9 mouse cellular contexts compared by ENCODE assay signal in the genomic region with DNA sequence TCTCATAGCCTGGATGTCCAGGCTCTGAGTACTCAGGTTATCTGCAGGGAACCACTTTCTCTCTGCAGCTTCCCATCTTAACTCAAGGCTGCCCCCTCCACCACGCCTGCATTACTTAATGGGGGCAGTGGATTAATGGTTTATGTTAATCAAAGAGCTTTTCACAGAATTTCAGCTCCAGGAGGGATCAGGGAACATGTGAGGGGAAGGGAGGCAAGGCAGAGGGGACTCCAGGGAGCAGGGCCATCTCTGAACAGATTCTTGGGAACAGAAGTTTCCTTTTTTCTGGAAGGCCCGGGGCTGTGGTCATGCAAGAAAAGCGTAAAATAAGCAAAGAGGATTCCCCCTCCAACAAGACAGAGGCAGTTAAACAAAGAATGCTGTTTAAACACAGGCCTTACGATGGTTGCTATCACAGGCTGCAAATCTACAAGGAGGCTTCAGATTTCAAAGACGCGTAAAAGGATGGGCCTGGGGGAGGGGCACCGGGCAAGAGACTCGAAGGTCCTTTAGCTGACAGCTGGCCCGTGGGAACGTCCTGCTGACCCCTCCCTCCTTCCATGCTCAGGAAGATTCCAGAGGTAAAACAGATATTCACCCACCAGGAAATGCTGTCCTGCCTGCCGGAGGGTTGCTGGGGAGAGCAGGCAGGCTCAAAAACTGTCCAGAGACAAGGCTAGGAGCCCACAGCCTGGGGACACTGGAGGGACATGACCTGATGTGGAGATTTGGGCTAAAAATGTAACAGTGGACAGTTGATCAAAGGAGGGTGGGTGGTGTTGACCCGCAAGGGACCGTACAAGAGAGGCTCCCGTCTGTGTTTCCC.
DNase-seq lines count a peak whose midpoint lies in the region; ATAC-seq and TF ChIP-seq lines count a peak whose summit lies in the region.
"Had no signal": no experiment of that assay in that cellular context is flagged by ENCODE, and none has a peak within 500 bp of the region (broad histone marks: within the 10 kb centered on the region; RNA-seq: fewer than 3 reads in every experiment).

No protein-coding gene starts in this region.

- ATAC-seq in lung, embryonic 14.5 days (ENCODE audit: insufficient read depth) = peak; percentile 26; the same call in 1 of the 2 replicates
- no peak for ATAC-seq in embryonic facial prominence, embryonic 13.5 days (ENCODE audit: insufficient number of reproducible peaks, insufficient read depth, low FRiP score, low TSS enrichment, low read depth)
- no peak for ATAC-seq in limb, embryonic 11.5 days (ENCODE audit: insufficient number of reproducible peaks, low FRiP score, low TSS enrichment, low read depth)
- peak; percentile 9; the same call in 1 of the 2 replicates for ATAC-seq in neural tube, embryonic 14.5 days (ENCODE audit: low read depth)

- peaks cover 5% of the 10 kb centered on the region for H3K4me1 ChIP-seq in lung, embryonic 14.5 days (ENCODE audit: insufficient read depth)
- H3K4me1 ChIP-seq in embryonic facial prominence, embryonic 13.5 days = peaks cover 41% of the 10 kb centered on the region
- peaks cover 8% of the 10 kb centered on the region; the same call in 1 of the 2 replicates for H3K4me1 ChIP-seq in limb, embryonic 11.5 days (ENCODE audit: control insufficient read depth, insufficient read depth, low read length)
- peaks cover 9% of the 10 kb centered on the region; the same call in 1 of the 2 replicates for H3K4me1 ChIP-seq in neural tube, embryonic 14.5 days (ENCODE audit: control insufficient read depth, insufficient read depth, low read length)

- TF ChIP-seq CTCF in lung, embryonic 14.5 days (IDR thresholded peaks at IDR 0.05; ENCODE audit: low read depth) = no peak

- DNase-seq in lung, embryonic 14.5 days = peak; percentile 67
- no peak for DNase-seq in lung, postnatal 14 days
- peak; percentile 37 for DNase-seq in limb, embryonic 11.5 days (ENCODE audit: low spot score)
- DNase-seq in layer of hippocampus, adult 8-10 months (ENCODE audit: low spot score in 2 of 2) = no peak
- no peak for DNase-seq in spleen, postnatal 14 days (ENCODE audit: low spot score in 2 of 2)
- no peak for DNase-seq in frontal cortex, postnatal 25 days (ENCODE audit: low spot score in 2 of 2)
- DNase-seq: right cerebral cortex, adult 18-20 months had no signal

- H3K9ac ChIP-seq in lung, embryonic 14.5 days = no peak overlapping the region
- peak overlapping the region; percentile 51 for H3K9ac ChIP-seq in embryonic facial prominence, embryonic 13.5 days
- H3K9ac ChIP-seq in limb, embryonic 11.5 days (ENCODE audit: low read length) = 0 out of 2 replicates have a peak overlapping the region, but pooled peaks have one; percentile 12
- no peak overlapping the region for H3K9ac ChIP-seq in neural tube, embryonic 14.5 days (replicated peaks; ENCODE audit: low read depth, low read length)

- peak overlapping the region; percentile 58; the same call in 1 of the 2 replicates for H3K27ac ChIP-seq in lung, embryonic 14.5 days (ENCODE audit: low read depth)
- H3K27ac ChIP-seq in embryonic facial prominence, embryonic 13.5 days = peak overlapping the region; percentile 66
- no peak overlapping the region for H3K27ac ChIP-seq in limb, embryonic 11.5 days (replicated peaks; ENCODE audit: low read depth, low read length)
- H3K27ac ChIP-seq in neural tube, embryonic 14.5 days (ENCODE audit: low read depth, low read length) = no peak overlapping the region

- 0 out of 2 replicates have a peak, but pooled peaks cover 5% of the 10 kb centered on the region for H3K27me3 ChIP-seq in lung, embryonic 14.5 days (ENCODE audit: insufficient read depth, low read length)
- no peaks in the 10 kb centered on the region for H3K27me3 ChIP-seq in embryonic facial prominence, embryonic 13.5 days
- no peaks in the 10 kb centered on the region for H3K27me3 ChIP-seq in limb, embryonic 11.5 days (ENCODE audit: control insufficient read depth, insufficient read depth, low read length)
- no peaks in the 10 kb centered on the region for H3K27me3 ChIP-seq in neural tube, embryonic 14.5 days (ENCODE audit: control insufficient read depth, insufficient read depth, low read length)

- no peaks in the 10 kb centered on the region for H3K9me3 ChIP-seq in lung, embryonic 14.5 days (ENCODE audit: low read depth, low read length)
- H3K9me3 ChIP-seq in embryonic facial prominence, embryonic 13.5 days = no peaks in the 10 kb centered on the region
- H3K9me3 ChIP-seq in limb, embryonic 11.5 days (ENCODE audit: control insufficient read depth, low read length) = no peaks in the 10 kb centered on the region
- H3K9me3 ChIP-seq in neural tube, embryonic 14.5 days (ENCODE audit: control insufficient read depth, low read length) = no peaks in the 10 kb centered on the region

- peak overlapping the region; percentile 82 for H3K4me2 ChIP-seq in lung, embryonic 14.5 days
- H3K4me2 ChIP-seq in embryonic facial prominence, embryonic 13.5 days = peak overlapping the region; percentile 78
- H3K4me2 ChIP-seq in limb, embryonic 11.5 days (ENCODE audit: low read depth, severe bottlenecking) = peak overlapping the region; percentile 16; the same call in 1 of the 2 replicates
- H3K4me2 ChIP-seq in neural tube, embryonic 14.5 days (ENCODE audit: low read depth, low read length) = 0 out of 2 replicates have a peak overlapping the region, but pooled peaks have one; percentile 11

- 8% methylated on average over 14 of the region's 14 CpGs for WGBS in lung, embryonic 14.5 days
- 5% methylated on average over 14 of the region's 14 CpGs for WGBS in embryonic facial prominence, embryonic 13.5 days
- 5% methylated on average over 14 of the region's 14 CpGs for WGBS in limb, embryonic 11.5 days
- WGBS in neural tube, embryonic 14.5 days = 4% methylated on average over 14 of the region's 14 CpGs

- H3K36me3 ChIP-seq in lung, embryonic 14.5 days (ENCODE audit: insufficient read depth) = no peaks in the 10 kb centered on the region
- H3K36me3 ChIP-seq in embryonic facial prominence, embryonic 13.5 days = no peaks in the 10 kb centered on the region
- H3K36me3 ChIP-seq in limb, embryonic 11.5 days (ENCODE audit: control insufficient read depth, insufficient read depth, low read length) = no peaks in the 10 kb centered on the region
- no peaks in the 10 kb centered on the region for H3K36me3 ChIP-seq in neural tube, embryonic 14.5 days (ENCODE audit: control insufficient read depth, insufficient read depth, low read length)

- 0 out of 2 replicates have a peak overlapping the region, but pooled peaks have one; percentile 2 for H3K4me3 ChIP-seq in lung, embryonic 14.5 days (ENCODE audit: low read depth, low read length)
- peak overlapping the region; percentile 3; the same call in 1 of the 2 replicates for H3K4me3 ChIP-seq in embryonic facial prominence, embryonic 13.5 days
- H3K4me3 ChIP-seq in limb, embryonic 11.5 days (ENCODE audit: low read depth, low read length) = no peak overlapping the region
- H3K4me3 ChIP-seq in neural tube, embryonic 14.5 days (ENCODE audit: low read depth, low read length) = no peak overlapping the region

Comparison
In these comparisons a context has a peak if more than half of its experiments do, and no peak if none do; other contexts are left out.
1. DNase-seq: peak in lung, embryonic 14.5 days (single experiment) and limb, embryonic 11.5 days (single experiment); none in lung, postnatal 14 days (single experiment), layer of hippocampus, adult 8-10 months (0 of 2), spleen, postnatal 14 days (0 of 2) and frontal cortex, postnatal 25 days (0 of 2).
2. ATAC-seq: peak in lung, embryonic 14.5 days (single experiment) and neural tube, embryonic 14.5 days (single experiment); none in embryonic facial prominence, embryonic 13.5 days (single experiment) and limb, embryonic 11.5 days (single experiment).
3. H3K27ac ChIP-seq: peak in lung, embryonic 14.5 days (single experiment) and embryonic facial prominence, embryonic 13.5 days (single experiment); none in limb, embryonic 11.5 days (single experiment) and neural tube, embryonic 14.5 days (single experiment).
4. H3K4me2 ChIP-seq: peak in every context shown above with its lines; median percentile 82 in lung, embryonic 14.5 days; 78 in embryonic facial prominence, embryonic 13.5 days; 16 in limb, embryonic 11.5 days; 11 in neural tube, embryonic 14.5 days.
5. H3K4me3 ChIP-seq: peak in lung, embryonic 14.5 days (single experiment) and embryonic facial prominence, embryonic 13.5 days (single experiment); none in limb, embryonic 11.5 days (single experiment) and neural tube, embryonic 14.5 days (single experiment).
6. H3K9ac ChIP-seq: peak in embryonic facial prominence, embryonic 13.5 days (single experiment) and limb, embryonic 11.5 days (single experiment); none in lung, embryonic 14.5 days (single experiment) and neural tube, embryonic 14.5 days (single experiment).